Mouse (Mus musculus) gastrocnemius, postnatal 10 days (tissue): ENCODE measurements at regions not wholly inside any gene's neighbourhood (a gene's known extent, or its start where the extent isn't known, plus 50 kb on each side); places are given as distances from the start of the nearest gene placed in this dataset.

Experiments used
- DNase-seq: peaks from one replicate; pipeline ENCODE4 v3.0.0; 2021; ENCODE audit warnings: mixed read lengths

DNA sequence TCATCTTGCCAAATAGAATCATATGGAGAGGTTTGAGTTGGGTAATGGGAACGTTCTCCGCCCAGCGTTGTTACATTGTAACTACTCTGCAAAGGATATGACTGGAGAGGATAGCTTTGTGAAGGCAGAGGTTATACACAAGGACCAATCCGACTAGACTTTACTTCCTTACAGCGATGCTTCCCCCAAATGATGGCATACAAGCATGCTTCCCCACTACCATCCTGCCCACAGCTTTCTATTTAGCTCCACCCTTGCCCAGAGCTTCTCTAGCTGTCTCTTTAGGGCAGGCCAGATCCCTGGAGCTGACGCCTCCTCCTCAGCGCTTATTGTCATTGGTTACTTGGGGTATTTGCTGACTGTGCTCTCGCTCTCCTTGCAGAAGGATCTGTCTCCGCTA, 130.1 kb upstream of the Zfp703 start:
- no peak for DNase-seq

DNA sequence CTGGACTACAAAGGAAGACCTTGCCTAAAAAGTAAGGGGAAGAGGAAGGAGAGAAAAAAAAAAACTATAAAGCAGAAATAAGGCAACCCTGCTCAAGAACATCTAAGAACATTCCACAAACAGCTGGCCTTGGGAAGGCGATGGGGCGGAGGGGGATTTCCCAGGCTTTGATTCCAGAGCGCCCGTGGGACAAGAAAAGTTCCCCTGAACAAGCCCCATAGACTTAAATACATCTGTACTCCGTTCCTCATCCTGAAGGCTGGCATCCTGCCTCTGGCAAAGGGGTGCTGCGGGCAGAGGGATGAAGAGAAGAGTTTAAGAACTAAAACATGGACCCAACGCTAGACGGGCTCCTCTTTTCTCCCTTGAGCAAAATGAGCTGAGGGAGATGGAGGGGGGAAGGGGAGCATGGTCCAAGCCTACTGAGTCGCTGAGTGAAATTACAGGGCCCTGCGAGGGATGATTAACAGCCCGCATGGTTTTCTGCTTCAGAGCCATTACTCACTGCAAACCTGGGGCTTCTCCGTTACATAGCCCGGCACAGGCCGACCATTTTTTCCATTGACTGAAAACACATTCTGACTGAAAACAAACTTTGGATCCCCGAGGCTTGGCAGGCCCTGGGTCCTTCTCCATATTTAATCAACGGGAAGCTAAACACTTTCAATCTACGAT, 128.9 kb upstream of the Zfp703 start:
- DNase-seq = peak; percentile 36

DNA sequence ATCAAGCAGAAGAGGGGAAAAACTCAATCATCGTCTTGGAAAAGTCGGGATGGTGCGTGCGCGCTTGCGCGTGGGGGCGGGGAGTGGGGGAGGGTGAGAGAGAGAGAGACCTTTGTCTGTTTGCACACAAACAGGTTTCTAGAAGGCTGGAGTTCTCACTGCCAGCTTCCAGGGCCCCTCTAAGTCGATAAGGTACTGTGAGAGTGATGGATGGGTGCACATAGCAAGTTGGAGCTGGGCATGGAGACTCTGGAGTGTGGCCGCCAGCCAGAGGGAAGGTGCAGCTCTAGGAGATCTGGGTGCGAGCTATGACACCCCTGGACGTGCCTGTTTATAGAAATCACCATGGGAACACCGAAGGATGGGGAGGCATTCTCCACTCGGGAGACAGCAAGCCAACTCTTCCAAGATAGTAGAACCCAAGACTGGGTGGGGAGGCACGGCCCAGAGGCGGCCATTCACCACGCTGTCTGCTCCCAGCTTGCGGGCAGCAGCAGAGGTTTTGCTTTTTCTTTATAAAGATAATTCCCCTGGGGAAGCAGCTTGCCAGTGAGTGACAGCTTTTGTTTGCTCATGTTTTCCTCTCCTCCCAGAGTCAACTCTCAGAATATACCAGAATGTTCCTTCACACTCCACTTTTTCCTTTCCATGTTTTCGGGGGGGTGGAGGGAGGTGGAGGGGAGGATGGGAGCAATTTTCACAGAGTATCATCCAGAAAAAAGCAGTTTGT, 128.0 kb upstream of the Zfp703 start:
- DNase-seq = no peak

DNA sequence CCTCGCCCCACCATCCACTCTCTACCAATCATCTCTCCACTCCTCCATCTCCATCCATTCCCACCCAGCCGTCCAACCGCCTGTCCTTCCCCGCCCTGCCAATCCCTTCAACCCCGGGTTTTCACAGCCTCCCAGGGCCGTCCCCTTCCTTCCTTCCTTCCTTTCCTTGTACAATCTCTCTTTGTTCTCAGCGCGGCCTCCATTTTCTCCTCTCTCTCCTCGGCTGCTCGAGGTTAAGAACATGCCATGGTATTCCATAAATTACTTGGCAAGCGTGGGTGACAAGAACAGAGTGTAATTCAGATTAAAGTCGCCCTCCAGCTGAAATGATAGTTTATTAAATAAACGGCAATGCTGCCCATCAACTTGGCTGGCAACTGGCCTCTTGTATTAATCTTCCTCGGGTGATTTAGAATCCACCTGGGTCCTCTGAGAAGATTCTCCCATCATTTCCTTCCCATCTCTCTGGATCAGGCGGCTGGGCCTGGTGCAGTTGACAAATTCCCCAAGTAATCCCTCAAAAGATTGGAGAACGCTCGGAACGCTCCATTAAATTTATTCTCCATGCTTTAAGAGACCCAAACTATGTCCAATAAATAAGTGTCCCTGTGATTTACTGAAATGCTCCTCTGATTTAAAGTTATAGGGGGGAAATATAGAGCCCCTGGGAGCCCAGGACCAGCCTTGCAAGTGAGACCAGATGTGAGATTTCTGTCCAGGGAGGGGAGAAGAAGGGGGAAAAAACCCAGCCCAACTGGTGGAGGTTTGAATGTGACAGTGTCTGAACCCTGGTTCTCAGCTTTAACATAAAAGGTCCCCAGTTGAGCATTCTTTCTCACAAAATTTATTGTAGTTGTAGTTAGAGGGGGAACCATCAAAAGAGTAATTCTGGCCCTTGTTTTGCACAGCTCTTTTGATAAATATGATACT, 125.0 kb upstream of the Zfp703 start:
- no peak for DNase-seq

DNA sequence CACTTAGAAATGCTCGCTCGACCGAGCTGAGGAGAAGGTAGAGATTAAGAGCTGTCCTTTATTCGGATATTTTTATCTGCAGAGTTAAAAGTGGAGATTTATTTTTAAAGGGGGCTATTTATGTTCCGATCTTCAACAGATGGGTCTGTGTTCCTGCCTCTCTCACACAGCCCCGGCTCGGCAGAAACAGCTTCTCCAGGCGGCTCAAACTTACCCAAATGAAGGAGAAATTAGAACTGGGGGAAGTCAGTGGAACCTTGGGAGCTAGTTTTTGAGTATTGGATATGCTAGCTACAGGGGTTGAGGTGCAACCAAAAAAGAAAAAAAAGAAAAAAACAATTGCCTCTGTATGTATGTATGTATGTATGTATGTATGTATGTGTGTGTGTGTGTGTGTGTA, 124.2 kb upstream of the Zfp703 start:
- DNase-seq = no peak

DNA sequence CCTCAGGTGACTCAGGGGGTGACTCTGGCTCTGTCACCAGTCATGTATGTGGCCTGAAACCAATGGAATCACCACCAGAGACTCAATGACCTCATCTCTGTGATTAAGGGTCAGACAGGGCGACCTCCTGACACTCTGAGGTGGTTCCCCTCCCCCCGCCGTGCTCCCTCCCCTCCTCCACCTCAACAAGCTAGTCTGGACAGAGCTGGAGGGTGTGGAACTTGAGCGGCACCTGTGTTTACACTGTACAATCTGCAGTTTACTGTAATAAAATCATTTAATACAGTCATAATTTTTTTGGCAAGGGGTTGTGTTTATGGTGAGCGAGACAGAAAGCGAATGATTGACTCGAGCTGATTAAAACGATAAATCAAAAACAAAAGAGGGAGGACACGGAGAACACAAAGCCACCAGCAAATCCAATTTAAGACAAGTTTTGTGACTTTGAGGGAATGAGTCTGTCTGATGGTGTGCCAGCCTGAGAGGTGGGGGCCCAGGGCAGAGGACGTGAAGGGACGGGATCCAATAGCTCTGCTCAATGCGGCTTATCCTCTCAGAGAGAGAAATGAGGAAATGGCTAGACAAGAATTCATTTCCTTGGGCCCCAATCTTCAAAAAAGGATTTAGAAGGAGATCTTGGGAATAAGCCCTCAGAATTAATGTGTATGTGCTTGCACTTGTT, 122.4 kb upstream of the Zfp703 start:
- no peak for DNase-seq

DNA sequence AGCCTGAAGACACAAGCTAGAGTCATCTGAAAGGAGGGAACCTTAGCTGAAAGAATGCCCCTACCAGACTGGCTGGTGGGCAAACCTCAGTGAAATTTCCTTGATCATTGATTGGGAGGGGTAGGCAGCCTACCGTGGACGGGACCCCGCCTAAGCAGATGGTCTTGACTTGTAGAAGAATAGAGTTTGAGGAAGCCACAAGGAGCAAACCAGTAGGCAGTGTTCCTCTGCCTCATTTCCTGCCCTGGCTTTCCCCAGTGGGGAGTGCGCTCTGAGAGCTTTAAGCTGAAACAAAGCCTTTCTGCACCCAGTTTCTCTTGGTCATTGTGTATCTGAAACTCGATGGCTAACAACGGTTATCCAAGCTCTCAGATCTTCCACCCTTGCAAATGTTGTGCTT, 121.9 kb upstream of the Zfp703 start:
- DNase-seq = no peak

DNA sequence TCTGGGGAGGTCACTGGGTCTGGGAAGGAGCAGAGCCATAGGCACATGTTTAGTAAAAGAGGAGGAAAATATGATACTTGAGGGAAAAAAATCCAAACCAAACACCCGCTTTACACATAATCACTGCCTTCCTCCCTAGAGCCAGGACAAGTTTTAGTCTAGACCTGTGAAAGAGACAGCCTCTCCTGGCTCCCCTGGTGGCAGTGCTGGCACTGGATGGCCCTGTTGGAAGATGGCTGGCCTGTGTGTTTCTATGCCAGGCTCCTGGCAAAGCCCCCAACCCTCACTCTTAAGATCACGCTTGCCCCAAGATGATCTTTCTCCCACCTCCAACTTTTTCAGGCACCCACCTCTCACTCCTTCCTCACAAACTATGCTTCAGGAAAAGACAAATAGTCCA, 112.6 kb upstream of the Zfp703 start:
- DNase-seq = no peak

DNA sequence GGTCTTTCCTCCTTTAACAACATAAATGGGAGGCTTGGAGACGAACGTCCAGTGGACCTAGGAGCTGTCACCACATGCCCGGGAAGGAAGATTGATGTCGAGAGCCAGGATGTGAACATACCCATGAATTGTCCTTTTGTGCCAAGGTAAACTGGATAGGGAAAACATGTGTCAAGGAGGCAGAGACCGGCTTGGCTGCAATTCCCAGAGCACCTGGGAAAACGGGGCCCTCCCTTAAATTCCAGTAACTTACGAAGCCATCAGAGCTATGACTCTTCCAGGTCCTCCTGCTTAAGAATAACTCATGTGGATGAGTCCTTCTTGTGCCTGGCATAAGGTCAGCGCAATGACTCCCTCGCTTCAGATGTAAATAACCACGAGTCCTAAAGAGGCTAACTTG, 112.2 kb upstream of the Zfp703 start:
- DNase-seq = no peak

DNA sequence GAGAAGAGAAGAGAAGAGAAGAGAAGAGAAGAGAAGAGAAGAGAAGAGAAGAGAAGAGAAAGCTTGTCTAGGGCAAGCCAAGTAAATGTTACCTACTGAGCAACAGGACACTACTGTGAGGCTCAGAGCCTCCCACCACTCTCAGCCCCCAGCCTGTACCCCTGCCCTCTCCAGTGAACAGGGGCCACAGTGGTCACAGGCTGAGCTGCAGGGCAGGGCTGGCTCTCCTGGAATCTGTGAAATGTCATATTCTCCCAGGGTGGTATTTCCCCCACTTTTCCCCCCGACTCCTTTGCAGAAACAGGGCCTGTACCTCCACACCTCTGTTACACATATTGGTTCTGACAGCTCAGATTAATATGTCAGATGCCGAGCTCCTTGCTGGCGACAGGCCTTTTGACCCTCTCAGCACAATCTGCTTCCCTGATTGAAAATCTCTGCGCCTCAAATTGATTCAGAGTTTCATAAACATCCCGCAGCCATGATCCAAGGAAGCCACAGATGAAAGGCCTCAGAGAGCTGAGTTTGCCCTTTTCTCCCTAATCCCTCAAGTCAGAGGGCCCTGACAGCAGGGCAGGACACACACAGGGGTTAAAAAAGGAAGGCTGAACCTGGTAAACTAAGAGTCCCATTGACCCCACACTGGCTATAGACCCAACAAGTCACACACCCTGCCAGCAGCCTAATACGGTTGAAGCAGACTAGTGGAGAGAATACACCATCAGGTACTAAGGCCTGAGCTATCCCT, 108.8 kb upstream of the Zfp703 start:
- DNase-seq = no peak

DNA sequence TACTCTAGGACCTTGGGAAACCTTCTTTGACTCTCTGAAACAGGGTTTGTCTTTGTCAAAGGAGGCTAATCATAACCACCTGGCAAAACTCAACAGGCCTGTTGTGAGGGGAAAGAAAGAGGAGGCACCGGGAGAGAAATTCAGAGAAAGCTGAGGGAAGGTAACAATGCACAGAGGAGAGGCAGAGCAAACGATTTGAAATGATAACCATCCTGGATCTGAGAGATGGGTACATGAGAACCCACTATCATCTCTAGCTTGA, 108.3 kb upstream of the Zfp703 start:
- no peak for DNase-seq

DNA sequence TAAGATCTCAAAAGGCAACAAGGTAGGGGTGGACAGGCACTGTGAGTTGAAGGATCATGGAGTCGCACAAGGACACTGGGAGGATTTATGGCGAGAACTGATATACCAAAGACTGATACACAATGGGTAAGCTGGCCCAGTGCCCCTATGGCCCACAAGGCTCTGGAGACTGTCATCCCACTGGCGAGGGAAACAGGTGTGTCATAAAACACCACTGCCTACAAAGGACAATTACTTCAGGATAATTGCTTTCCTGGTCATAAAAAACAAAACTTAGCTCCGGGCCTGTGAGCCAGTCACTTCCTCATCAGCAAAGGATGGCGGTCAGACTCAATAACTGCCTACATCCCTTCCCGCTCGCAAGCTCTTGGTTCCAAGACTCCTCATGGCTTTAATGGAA, 105.3 kb upstream of the Zfp703 start:
- DNase-seq = no peak

DNA sequence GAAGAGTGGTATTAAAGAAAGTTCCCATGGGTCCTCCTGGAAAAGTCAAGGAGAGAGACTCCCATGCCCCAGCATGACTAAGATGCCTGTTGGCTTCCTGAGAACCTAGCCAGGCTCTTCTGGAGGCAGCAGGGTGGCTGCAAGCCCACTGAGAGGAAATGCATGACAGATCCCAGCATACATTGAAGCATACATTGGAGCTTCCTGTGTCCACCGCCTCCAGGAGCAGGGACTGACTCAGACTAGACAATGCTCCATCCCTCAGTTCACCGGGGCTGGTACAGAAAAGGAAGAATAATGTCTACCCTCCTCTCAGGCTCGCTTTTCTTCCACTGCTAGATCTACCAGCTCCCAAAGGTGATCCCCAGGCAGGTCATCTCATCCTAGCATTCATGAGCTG, 104.7 kb upstream of the Zfp703 start:
- no peak for DNase-seq

DNA sequence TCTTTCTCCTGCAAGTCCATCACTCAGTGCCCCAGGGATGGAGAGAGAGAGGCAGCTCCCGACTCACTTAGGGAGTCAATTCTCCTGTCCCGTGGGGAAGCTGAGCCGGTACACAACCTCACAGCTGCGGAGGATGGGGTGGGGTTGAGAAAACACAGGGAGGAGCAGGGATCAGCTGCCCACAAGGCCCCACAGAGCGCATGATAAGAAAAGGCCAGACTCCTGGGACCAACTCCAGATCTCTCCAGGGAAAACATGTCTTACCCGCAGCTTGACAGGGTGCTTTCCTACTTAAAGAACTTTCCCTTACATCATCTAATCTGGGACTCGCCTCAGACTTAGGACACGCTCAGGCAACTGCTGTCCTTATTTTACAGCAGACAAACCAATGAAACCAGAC, 104.3 kb upstream of the Zfp703 start:
- DNase-seq = no peak

DNA sequence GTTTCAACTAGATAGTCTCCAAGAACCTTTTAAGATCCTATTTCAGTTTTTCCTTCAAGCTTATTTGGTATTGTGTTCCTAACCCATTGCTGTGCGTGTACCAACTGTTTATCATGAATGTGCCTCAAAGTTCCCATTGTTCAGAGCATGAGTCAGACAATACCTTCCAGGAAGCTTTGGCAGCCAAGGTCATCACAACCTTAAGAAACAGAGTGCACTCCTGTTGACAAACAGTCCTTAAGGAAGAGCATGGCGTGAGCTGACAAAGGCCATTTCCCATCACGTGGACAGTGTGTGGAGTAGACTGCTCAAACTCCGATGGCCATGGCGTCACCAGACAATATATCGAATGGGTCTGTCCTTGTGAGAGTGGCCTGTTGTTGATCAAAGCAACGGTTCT, 96.9 kb upstream of the Zfp703 start:
- no peak for DNase-seq

DNA sequence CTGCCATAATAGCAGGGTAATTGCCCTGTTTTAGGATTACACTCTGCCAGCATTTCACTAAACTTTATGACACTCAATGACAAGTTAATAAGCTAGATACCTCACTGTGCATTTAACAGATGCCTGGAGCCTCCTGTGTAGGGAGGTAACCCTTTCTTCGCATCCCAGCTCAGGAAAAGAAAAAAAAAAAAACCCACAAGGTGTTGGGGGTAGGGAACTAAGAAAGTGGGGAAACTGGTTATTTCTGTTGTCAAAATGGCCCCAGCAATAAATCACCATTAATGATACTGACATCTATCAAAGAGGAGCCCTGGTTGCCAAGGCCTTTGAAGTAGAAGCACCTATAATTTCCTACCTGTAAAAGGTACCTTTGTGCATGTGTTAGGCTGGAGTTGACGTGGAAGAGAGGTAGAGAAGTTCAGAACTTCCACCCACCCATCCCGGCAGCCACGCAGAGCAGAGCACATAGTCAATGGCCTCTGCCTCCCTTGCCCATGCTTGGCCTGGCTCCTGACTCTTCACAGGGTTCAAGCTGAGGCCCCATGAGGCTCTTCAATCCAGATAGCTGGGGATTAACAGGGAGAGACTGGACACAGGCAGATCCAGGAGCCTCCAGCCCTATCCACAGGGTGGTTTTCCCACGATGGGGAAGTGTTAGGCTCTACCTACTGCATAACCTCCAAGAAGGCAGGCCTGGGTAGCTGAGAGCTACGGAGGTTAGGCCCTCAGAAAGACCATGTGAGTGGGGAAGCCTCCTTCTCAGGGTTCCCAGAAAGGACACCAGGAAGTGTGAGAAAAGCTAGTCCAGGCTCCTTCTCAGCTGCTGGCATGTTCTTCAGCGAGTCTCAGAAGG, 95.6 kb upstream of the Zfp703 start:
- DNase-seq = no peak

DNA sequence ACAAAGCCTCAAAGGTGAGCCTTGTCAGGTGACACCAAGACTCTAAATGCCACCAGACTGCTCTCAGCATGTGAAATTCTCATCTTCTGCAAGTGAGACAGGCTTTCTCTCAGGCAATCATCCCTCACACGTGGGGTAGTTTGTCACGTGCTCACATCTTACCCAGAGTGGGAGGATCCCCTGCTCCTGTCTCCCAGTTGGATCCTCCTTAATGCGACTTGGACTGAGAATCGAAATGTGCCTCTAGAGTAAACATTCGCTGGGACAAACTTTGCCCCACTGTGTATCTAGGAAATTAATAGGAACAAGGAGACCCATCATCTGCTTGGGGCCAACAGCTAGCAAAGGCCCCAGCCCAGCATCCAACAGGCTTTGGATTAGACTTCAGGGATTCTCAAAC, 94.5 kb upstream of the Zfp703 start:
- no peak for DNase-seq

DNA sequence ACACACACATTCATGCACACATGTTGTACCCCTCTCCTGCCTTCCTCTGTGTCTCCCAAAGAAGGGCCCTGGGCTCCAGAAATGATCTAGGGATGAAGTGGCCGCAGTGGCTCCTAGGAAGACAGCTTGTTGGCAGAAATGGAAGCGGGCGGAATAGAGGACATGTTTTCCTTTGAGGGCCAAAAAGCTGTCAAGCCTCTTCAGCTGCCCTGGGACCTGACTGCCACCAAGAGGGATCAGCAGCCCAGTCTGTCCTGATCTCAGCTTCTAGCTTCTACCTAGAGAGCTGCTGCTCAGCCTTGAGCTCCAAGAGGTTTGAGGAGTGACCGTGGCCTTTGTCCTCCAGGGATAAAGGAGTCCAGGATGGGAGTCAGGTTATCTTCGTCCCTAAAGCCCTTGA, 93.8 kb upstream of the Zfp703 start:
- DNase-seq = no peak

DNA sequence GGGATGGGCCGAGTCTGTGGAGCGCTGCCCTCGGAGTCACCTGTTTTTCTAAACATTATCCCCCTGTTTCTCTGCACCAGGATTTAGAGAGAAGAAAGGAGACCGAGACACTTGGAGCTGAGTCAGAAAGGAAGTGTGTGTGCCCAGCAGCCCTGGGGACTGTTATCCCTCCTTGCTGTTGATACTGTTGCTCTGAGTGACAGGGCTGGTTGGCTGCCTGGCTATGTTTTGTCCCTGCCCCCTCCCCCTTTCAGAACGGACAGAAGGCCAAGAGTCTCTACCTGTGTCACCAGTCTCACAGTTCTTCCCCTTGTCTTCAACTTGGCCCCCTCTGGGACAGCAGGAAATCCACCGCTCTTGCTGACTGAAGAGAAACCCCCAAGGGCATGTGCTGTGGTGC, 93.4 kb upstream of the Zfp703 start:
- DNase-seq = no peak

DNA sequence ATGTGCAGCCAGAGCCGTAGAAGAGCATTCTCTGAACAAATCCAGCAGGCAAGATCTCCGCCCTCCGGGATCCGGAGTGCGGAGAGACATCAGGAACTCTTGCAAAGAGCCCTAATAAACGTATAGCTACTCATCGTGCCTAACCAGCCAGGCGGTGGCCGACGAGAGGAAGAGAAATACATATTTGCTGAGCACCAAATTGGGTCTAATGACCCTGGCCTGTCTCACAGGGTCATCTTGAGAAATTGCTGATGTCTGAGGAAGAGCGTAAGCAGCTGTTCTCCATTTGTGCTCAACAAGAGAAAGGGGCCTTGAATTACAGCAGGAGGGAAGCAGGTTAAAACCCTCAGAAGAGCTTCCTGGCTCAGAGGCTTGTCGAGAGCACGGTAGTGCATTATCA, 92.8 kb upstream of the Zfp703 start:
- no peak for DNase-seq

DNA sequence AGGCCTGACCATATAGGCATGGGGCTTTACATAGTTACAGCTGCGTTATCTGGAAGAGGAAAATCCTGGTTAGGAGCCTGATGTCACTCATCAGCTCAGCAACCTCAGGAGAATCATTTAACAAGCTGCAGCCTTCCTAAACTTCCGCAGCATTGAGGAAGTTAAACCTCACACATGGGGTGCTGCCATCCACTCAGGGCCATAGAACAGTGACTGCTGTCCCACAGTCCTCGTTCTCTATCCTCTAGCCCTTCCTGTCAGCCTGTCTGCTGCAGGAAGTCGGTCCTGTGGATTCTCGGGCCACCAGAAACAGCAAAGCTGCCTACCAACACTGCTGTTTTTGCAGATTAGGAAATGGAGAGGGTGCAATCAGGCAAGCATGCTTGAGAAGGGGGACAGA, 91.8 kb upstream of the Zfp703 start:
- no peak for DNase-seq
